Mouse (Mus musculus) liver, postnatal 0 days (tissue): ENCODE data around the gene Sart3.

Experiments used
- CTCF ChIP-seq: sonication (generic); IDR thresholded peaks from 2 replicates; pipeline ENCODE4 v1.5.1; 2016; ENCODE audit warnings: antibody characterized with exemption, low read depth
- EP300 ChIP-seq: IDR thresholded peaks from 2 replicates; pipeline ENCODE4 v1.6.1; 2016; ENCODE audit warnings: antibody characterized with exemption, low read depth, mild to moderate bottlenecking

DNA sequence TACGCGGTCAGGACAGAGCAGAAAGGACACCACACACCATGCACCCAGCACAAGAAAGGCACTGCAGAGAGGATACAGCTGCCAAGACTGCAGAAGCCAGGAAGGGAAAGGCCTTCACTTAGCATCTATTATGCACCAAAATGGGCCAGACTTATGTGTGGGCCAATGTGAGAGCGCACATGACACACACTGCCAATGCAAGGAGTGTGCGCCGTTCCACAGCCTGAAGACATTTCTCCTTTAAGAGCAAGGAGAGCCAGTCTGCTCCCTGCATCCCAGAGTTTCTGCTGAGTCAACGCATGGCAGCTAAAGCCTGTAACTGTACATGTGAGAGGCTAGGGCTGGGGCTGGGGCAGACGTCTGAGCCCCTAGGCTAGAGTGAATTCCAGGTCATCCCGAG, 3.5 kb downstream of the Sart3 start:
- TF ChIP-seq CTCF: no peak
- TF ChIP-seq EP300: no peak
